Mouse (Mus musculus) kidney, adult 11 months (tissue): ENCODE data around the gene Prr18.
A peak's percentile ranks its signal among the peaks of the same experiment; 100 is the strongest.
"Not testable (repeated sequence)": the region's sequence is repeated elsewhere in the genome, so short reads cannot be mapped to it uniquely, and the experiment has no call there.

Source experiments
- DNase-seq: peaks from one replicate; pipeline ENCODE4 v3.0.0; 2022

Gene Prr18

GRCm38 (mm10) chr17:8337159-8337558 lies at the start of gene Prr18:
Gene Prr18, plus strand, starts transcription at chr17:8337459.
- not testable (repeated sequence) for DNase-seq

- DNase-seq, result peak; percentile 53
These were observed 47.1 kb upstream of the Prr18 start for GRCm38 (mm10) chr17:8289993-8290679.

- no peak for DNase-seq
These were observed 46.5 kb upstream of the Prr18 start for GRCm38 (mm10) chr17:8290736-8291135.

- no peak for DNase-seq
These were observed 41.4 kb upstream of the Prr18 start for GRCm38 (mm10) chr17:8295825-8296224.

- DNase-seq, result no peak
These were observed 40.9 kb upstream of the Prr18 start for GRCm38 (mm10) chr17:8296313-8296844.

- no peak for DNase-seq
These were observed 39.5 kb upstream of the Prr18 start for GRCm38 (mm10) chr17:8297746-8298145.

GRCm38 (mm10) chr17:8298281-8298680 lies 39.0 kb upstream of the Prr18 start:
- DNase-seq, result no peak

GRCm38 (mm10) chr17:8299524-8299923 lies 37.7 kb upstream of the Prr18 start:
- no peak for DNase-seq

GRCm38 (mm10) chr17:8301515-8301914 lies 35.7 kb upstream of the Prr18 start:
- no peak for DNase-seq

- DNase-seq, result no peak
These were observed 34.4 kb upstream of the Prr18 start for GRCm38 (mm10) chr17:8302772-8303438.

- no peak for DNase-seq
These were observed 33.6 kb upstream of the Prr18 start for GRCm38 (mm10) chr17:8303671-8304070.

GRCm38 (mm10) chr17:8305801-8306200 lies 31.5 kb upstream of the Prr18 start:
- DNase-seq, result no peak

- DNase-seq, result peak; percentile 96
These were observed 26.2 kb upstream of the Prr18 start, which contains the start of gene Sft2d1 for GRCm38 (mm10) chr17:8310838-8311614. Gene Sft2d1, plus strand, starts transcription at chr17:8311102.

GRCm38 (mm10) chr17:8311751-8312150 lies 25.5 kb upstream of the Prr18 start:
- DNase-seq, result no peak

- DNase-seq, result peak; percentile 69
These were observed 23.3 kb upstream of the Prr18 start for GRCm38 (mm10) chr17:8313976-8314375.

- DNase-seq, result no peak
These were observed 21.0 kb upstream of the Prr18 start for GRCm38 (mm10) chr17:8316251-8316650.

GRCm38 (mm10) chr17:8326877-8327276 lies 10.4 kb upstream of the Prr18 start:
- DNase-seq, result not testable (repeated sequence)

GRCm38 (mm10) chr17:8328511-8329174 lies 8.6 kb upstream of the Prr18 start:
- no peak for DNase-seq

GRCm38 (mm10) chr17:8330602-8331001 lies 6.7 kb upstream of the Prr18 start:
- no peak for DNase-seq

GRCm38 (mm10) chr17:8339666-8340374 lies 2.6 kb downstream of the Prr18 start:
- DNase-seq, result no peak

GRCm38 (mm10) chr17:8340407-8341359 lies 3.4 kb downstream of the Prr18 start:
- no peak for DNase-seq
